Mouse (Mus musculus) kidney, embryonic 14.5 days (tissue): ENCODE measurements around the gene Fgfbp3. TPM values are rescaled to one million over a fixed set of nuclear protein-coding genes. Genes with fewer than 3 reads are reported as not detected.

Experiments used
- polyA plus RNA-seq: library from polyadenylated mRNA; unstranded; fragments of >200 nt; fragmentation: Nextera tagmentation; extraction: Ambion mirVana; gene quantifications from 2 replicates; pipeline ENCODE4 v1.2.1, GENCODE M21; 2014

The Fgfbp3 gene
- polyA plus RNA-seq, 1 experiment from 2014 or later: 4.9 TPM

Other genes starting within 250 kb of the Fgfbp3 start
- 10.1 and 16.7 TPM in 2 replicates for gene Ppp1r3c, start 183.0 kb downstream of the Fgfbp3 start, polyA plus RNA-seq
- 55.7 and 93.9 TPM in 2 replicates for gene Tnks2, start 85.4 kb downstream of the Fgfbp3 start, polyA plus RNA-seq
- 9.1 and 19.0 TPM in 2 replicates for gene Btaf1, start 6.5 kb upstream of the Fgfbp3 start, polyA plus RNA-seq